Mouse (Mus musculus) CH12.LX (cell line): ENCODE results near the gene Slc25a44.

Experiments used
- CTCF ChIP-seq, 2 experiments: IDR thresholded peaks in 1 of 2; conservative IDR thresholded peaks in 1 of 2; 2 replicates each; pipeline ENCODE4 v1.5.1; 2011 to 2012; ENCODE audit warnings: low read depth in 2 of 2, low read length in 2 of 2, improper control_type of control experiment in 1 of 2, inconsistent platforms in 1 of 2, mild to moderate bottlenecking in 1 of 2, moderate library complexity in 1 of 2
- EP300 ChIP-seq: IDR thresholded peaks from 2 replicates; pipeline ENCODE4 v1.6.1; 2011; ENCODE audit warnings: low read length, improper control_type of control experiment
- HCFC1 ChIP-seq: IDR thresholded peaks from 2 replicates; pipeline ENCODE4 v1.6.1; 2012; ENCODE audit warnings: low read depth, mild to moderate bottlenecking, inconsistent platforms, low read length, improper control_type of control experiment
- MAZ ChIP-seq: IDR thresholded peaks from 2 replicates; pipeline ENCODE4 v1.6.1; 2012; ENCODE audit warnings: low read depth, mild to moderate bottlenecking, inconsistent platforms, low read length, improper control_type of control experiment, moderate library complexity
- NELFE ChIP-seq: IDR thresholded peaks from 2 replicates; pipeline ENCODE4 v1.6.1; 2011; ENCODE audit warnings: low read depth, low read length, improper control_type of control experiment
- POLR2A ChIP-seq: IDR thresholded peaks from 2 replicates; pipeline ENCODE4 v1.6.1; 2011; ENCODE audit warnings: low read depth, mild to moderate bottlenecking, improper control_type of control experiment, low read length

DNA sequence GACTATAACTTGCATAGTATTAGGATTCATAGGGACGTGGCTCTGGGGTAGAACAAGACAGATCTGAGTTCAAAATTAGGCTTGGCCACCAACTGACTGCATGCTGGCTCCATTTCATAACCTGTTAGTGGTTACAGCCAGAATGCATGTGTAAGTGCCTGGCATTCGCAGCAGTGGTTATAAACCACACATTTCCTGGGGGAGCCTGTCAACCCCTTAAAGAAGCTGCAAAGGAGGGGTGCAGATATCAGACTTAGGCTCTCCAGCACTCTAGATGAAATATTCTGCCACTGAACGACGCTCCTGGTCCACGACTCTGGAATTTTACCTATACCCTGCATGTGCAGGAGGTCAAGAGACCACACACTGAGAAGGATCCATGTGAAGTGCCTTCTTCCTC is 27.3 kb upstream of the Slc25a44 start:
- TF ChIP-seq EP300 (no peak), HCFC1 (no peak), CTCF (conservative IDR thresholded peaks at IDR 0.05 in 1 of 2, IDR thresholded peaks at IDR 0.05 in 1 of 2; ENCODE audit: low read depth in 2 of 2, low read length in 2 of 2) (no peak), NELFE (no peak), POLR2A (no peak), MAZ (no peak)
